Mouse (Mus musculus) lung, adult 18-20 months (tissue): ENCODE data around the gene Tspan32.

Source experiments
- DNase-seq, 2 experiments: peaks; one replicate each; pipeline ENCODE4 v3.0.0; 2022; ENCODE audit warnings: mixed read lengths in 2 of 2

Tspan32 gene

GRCm38 (mm10) chr7:143007599-143008369, 2.9 kb downstream of the Tspan32 start:
- peak; percentile 91 to 94 for DNase-seq

GRCm38 (mm10) chr7:143008370-143008926, 3.6 kb downstream of the Tspan32 start:
- DNase-seq = peak; percentile 74 to 76

GRCm38 (mm10) chr7:143008996-143009665, 4.3 kb downstream of the Tspan32 start:
- peak; percentile 54 to 59 for DNase-seq

GRCm38 (mm10) chr7:143009996-143010395, 5.2 kb downstream of the Tspan32 start:
- no peak for DNase-seq

- no peak for DNase-seq
These were observed 6.4 kb downstream of the Tspan32 start for GRCm38 (mm10) chr7:143011226-143011625.

GRCm38 (mm10) chr7:143012230-143012875, 7.5 kb downstream of the Tspan32 start:
- peak in 1 of 2 experiments; percentile 22 for DNase-seq

- peak; percentile 69 to 70 for DNase-seq
These were observed 8.8 kb downstream of the Tspan32 start for GRCm38 (mm10) chr7:143013420-143014178.

GRCm38 (mm10) chr7:143014862-143015659, 10.2 kb downstream of the Tspan32 start:
- no peak for DNase-seq

- peak; percentile 75 to 76 for DNase-seq
These were observed 11.0 kb downstream of the Tspan32 start for GRCm38 (mm10) chr7:143015755-143016423.

GRCm38 (mm10) chr7:143016424-143017142, 11.7 kb downstream of the Tspan32 start:
- DNase-seq = no peak

GRCm38 (mm10) chr7:143017181-143017580, 12.3 kb downstream of the Tspan32 start:
- no peak for DNase-seq

- DNase-seq = no peak
These were observed 15.2 kb downstream of the Tspan32 start for GRCm38 (mm10) chr7:143020040-143020439.

- no peak for DNase-seq
These were observed 15.9 kb downstream of the Tspan32 start for GRCm38 (mm10) chr7:143020764-143021163.

GRCm38 (mm10) chr7:143021356-143022164, 16.7 kb downstream of the Tspan32 start:
- peak in 1 of 2 experiments; percentile 29 for DNase-seq

- no peak for DNase-seq
These were observed 18.7 kb downstream of the Tspan32 start for GRCm38 (mm10) chr7:143023499-143023898.

GRCm38 (mm10) chr7:143024293-143024692, 19.4 kb downstream of the Tspan32 start:
- no peak for DNase-seq

GRCm38 (mm10) chr7:143025496-143025895, 20.6 kb downstream of the Tspan32 start:
- no peak for DNase-seq

- DNase-seq = no peak
These were observed 22.4 kb downstream of the Tspan32 start for GRCm38 (mm10) chr7:143027196-143027595.

- DNase-seq = no peak
These were observed 27.0 kb downstream of the Tspan32 start for GRCm38 (mm10) chr7:143031816-143032215.
